Mouse (Mus musculus): Measurements from ENCODE around the gene Wipf3. TPM values are rescaled to one million over a fixed set of nuclear protein-coding genes. Genes with fewer than 3 reads are reported as not detected.
A peak's percentile ranks its signal among the peaks of the same experiment; 100 is the strongest.

Wipf3 gene
- total and polyA plus RNA-seq, 2 experiments from 2014 or later: 2.4 to 6.5 TPM

GRCm38 (mm10) chr6:54388690-54389275, 40.6 kb upstream of the Wipf3 start:
- Histone ChIP-seq H3K9ac (no peak overlapping the region), H3K36me3 (ENCODE audit: insufficient read depth) (no peaks in the 10 kb centered on the region), H3K4me3 (ENCODE audit: low read depth, low read length) (no peak overlapping the region), H3K4me1 (ENCODE audit: insufficient read depth) (peaks cover 12% of the 10 kb centered on the region; the same call in 1 of the 2 replicates), H3K27ac (ENCODE audit: low read depth, low read length) (no peak overlapping the region), H3K9me3 (ENCODE audit: low read length) (no peaks in the 10 kb centered on the region), H3K4me2 (ENCODE audit: low read depth) (no peak overlapping the region), H3K27me3 (ENCODE audit: insufficient read depth, low read length) (no peaks in the 10 kb centered on the region)
- DNase-seq (no peak), ATAC-seq (no peak)
- TF ChIP-seq CTCF (IDR thresholded peaks at IDR 0.05; ENCODE audit: low read depth): no peak
- 82% methylated on average over 7 of the region's 7 CpGs for WGBS

DNA sequence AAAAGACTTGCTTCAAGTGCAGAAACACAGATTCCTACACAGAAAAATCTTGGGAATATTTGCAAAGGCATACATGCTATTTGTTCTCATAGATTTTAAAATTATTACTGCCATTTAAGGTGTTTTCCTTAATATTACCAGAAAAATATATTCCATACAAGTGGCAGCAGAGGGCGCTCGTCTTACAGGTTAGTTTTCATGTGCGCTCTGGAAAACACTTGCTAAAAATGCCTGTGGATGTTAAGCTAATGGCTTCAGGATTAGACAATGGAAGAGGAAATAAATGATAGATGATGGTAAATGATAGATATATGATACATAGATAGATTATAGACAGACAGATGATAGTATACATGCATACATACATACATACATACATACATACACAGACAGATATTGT, 37.6 kb upstream of the Wipf3 start:
- Histone ChIP-seq H3K36me3 (ENCODE audit: insufficient read depth) (no peaks in the 10 kb centered on the region), H3K9me3 (ENCODE audit: low read length) (no peaks in the 10 kb centered on the region), H3K4me2 (ENCODE audit: low read depth) (no peak overlapping the region), H3K4me3 (ENCODE audit: low read depth, low read length) (no peak overlapping the region), H3K4me1 (ENCODE audit: insufficient read depth) (0 out of 2 replicates have a peak, but pooled peaks cover 5% of the 10 kb centered on the region), H3K27me3 (ENCODE audit: insufficient read depth, low read length) (no peaks in the 10 kb centered on the region), H3K27ac (ENCODE audit: low read depth, low read length) (peak overlapping the region; percentile 68), H3K9ac (no peak overlapping the region)
- DNase-seq: peak; percentile 90
- TF ChIP-seq CTCF (IDR thresholded peaks at IDR 0.05; ENCODE audit: low read depth): peak; percentile 80
- peak; percentile 71 for ATAC-seq
- under 1% methylated on average over 3 of the region's 3 CpGs for WGBS

- DNase-seq (no peak), ATAC-seq (no peak)
- Histone ChIP-seq H3K9me3 (ENCODE audit: low read length) (no peaks in the 10 kb centered on the region), H3K36me3 (ENCODE audit: insufficient read depth) (no peaks in the 10 kb centered on the region), H3K4me2 (ENCODE audit: low read depth) (no peak overlapping the region), H3K4me1 (ENCODE audit: insufficient read depth) (peaks cover 6% of the 10 kb centered on the region; the same call in 1 of the 2 replicates), H3K27ac (ENCODE audit: low read depth, low read length) (no peak overlapping the region), H3K4me3 (ENCODE audit: low read depth, low read length) (no peak overlapping the region), H3K27me3 (ENCODE audit: insufficient read depth, low read length) (no peaks in the 10 kb centered on the region), H3K9ac (no peak overlapping the region)
- no peak for TF ChIP-seq CTCF (IDR thresholded peaks at IDR 0.05; ENCODE audit: low read depth)
- 74% methylated on average over 6 of the region's 6 CpGs for WGBS
Measured at GRCm38 (mm10) chr6:54393886-54394285, 35.5 kb upstream of the Wipf3 start.

DNA sequence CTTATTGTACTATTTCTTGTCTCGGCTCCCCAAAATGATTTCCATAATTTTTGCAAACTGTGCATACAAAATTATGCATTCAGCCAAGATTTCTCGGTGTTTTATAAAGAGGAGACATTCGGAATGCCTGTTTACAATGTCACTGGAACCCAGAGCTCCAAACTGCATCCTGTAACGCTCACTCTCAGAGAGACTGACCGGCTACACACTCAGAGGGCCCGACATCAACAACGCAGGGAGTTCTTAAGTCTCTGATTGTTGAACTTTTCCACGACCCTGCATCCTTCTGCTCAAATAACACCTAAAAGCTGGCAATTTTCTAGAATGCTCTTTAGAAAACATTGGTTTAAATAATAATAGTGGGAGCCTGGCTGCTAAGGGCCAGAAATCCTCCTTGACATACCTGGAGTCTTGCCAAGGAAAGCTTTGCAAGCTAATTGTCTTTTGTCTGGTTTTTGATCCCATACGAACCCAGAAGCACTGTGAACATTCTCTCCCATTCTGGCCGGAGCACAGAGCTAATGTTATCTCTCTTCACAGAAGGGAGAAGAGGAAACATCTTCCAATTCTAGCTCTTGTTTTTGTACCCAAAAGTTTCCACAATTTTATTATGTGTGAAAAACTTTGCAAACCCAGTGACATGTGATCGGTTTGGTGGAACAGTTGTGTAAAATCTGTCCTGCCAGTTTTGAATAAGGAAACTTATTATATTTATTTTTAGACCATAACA, 30.0 kb upstream of the Wipf3 start:
- Histone ChIP-seq H3K4me1 (ENCODE audit: insufficient read depth) (peaks cover 11% of the 10 kb centered on the region; the same call in 1 of the 2 replicates), H3K27ac (ENCODE audit: low read depth, low read length) (peak overlapping the region; percentile 41; the same call in 1 of the 2 replicates), H3K9ac (no peak overlapping the region; the same call in 1 of the 2 replicates), H3K4me2 (ENCODE audit: low read depth) (no peak overlapping the region), H3K27me3 (ENCODE audit: insufficient read depth, low read length) (no peaks in the 10 kb centered on the region), H3K4me3 (ENCODE audit: low read depth, low read length) (no peak overlapping the region), H3K9me3 (ENCODE audit: low read length) (no peaks in the 10 kb centered on the region), H3K36me3 (ENCODE audit: insufficient read depth) (no peaks in the 10 kb centered on the region)
- no peak for DNase-seq
- no peak for ATAC-seq
- WGBS: 21% methylated on average over 11 of the region's 11 CpGs
- TF ChIP-seq CTCF (IDR thresholded peaks at IDR 0.05; ENCODE audit: low read depth): no peak

GRCm38 (mm10) chr6:54401503-54401902, 27.9 kb upstream of the Wipf3 start:
- WGBS: 68% methylated on average over 2 of the region's 2 CpGs
- no peaks in the 10 kb centered on the region for H3K27me3 ChIP-seq (ENCODE audit: insufficient read depth, low read length)
- H3K9ac ChIP-seq: no peak overlapping the region
- no peak overlapping the region for H3K27ac ChIP-seq (ENCODE audit: low read depth, low read length)
- no peaks in the 10 kb centered on the region for H3K36me3 ChIP-seq (ENCODE audit: insufficient read depth)
- H3K9me3 ChIP-seq (ENCODE audit: low read length): no peaks in the 10 kb centered on the region
- no peak overlapping the region for H3K4me3 ChIP-seq (ENCODE audit: low read depth, low read length)
- no peak for TF ChIP-seq CTCF (IDR thresholded peaks at IDR 0.05; ENCODE audit: low read depth)
- ATAC-seq (no peak), DNase-seq (no peak)
- H3K4me2 ChIP-seq (ENCODE audit: low read depth): no peak overlapping the region
- peaks cover 11% of the 10 kb centered on the region; the same call in 1 of the 2 replicates for H3K4me1 ChIP-seq (ENCODE audit: insufficient read depth)

DNA sequence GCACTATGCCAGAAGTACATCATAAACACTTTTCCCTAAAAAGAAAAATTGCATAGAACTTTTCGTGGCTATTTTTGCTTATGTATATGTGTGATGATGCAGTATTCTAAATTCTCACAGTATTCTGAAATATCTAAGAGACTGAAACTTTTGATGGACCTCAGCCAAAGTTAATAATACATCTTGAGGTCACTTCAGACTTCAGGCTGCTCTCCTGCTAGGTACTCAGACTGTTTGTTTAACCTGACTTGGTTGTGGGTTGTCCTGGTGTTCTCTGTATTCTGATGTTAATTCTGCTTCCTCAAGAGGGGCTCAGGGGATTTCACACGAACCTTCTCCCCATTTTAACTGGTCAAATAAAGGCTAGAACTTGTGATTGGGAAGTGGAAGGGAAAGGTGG, 24.5 kb upstream of the Wipf3 start:
- Histone ChIP-seq H3K4me1 (ENCODE audit: insufficient read depth) (no peaks in the 10 kb centered on the region), H3K4me3 (ENCODE audit: low read depth, low read length) (no peak overlapping the region), H3K27ac (ENCODE audit: low read depth, low read length) (no peak overlapping the region), H3K9me3 (ENCODE audit: low read length) (no peaks in the 10 kb centered on the region), H3K27me3 (ENCODE audit: insufficient read depth, low read length) (no peaks in the 10 kb centered on the region), H3K36me3 (ENCODE audit: insufficient read depth) (no peaks in the 10 kb centered on the region), H3K9ac (no peak overlapping the region), H3K4me2 (ENCODE audit: low read depth) (no peak overlapping the region)
- ATAC-seq: no peak
- no peak for TF ChIP-seq CTCF (IDR thresholded peaks at IDR 0.05; ENCODE audit: low read depth)
- no peak for DNase-seq
- WGBS: 59% methylated on average over 2 of the region's 2 CpGs

DNA sequence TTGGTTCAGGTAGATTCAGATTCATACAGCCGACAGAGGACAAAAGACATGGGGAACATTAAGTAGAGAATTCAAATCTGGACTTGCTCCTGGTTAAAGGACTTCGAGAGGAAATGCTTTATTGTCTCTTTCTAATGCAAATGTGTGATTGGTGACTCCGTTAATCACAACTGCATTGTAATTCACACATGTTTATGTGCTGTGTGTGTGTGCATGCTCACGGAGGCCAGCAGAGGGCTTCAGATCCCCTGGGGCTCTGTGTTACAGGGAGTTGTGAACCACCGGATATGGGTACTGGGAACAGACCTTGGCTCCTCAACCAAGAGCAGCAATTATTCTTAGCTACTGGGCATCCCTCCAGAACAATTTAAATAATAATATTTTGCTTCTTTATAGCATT, 23.3 kb upstream of the Wipf3 start:
- no peak overlapping the region for H3K27ac ChIP-seq (ENCODE audit: low read depth, low read length)
- DNase-seq: no peak
- 72% methylated on average over 5 of the region's 5 CpGs for WGBS

More for the DNA sequence above, 23.3 kb upstream of the Wipf3 start:
- Histone ChIP-seq H3K4me2 (ENCODE audit: low read depth) (no peak overlapping the region), H3K9ac (no peak overlapping the region), H3K36me3 (ENCODE audit: insufficient read depth) (no peaks in the 10 kb centered on the region), H3K4me1 (ENCODE audit: insufficient read depth) (no peaks in the 10 kb centered on the region), H3K9me3 (ENCODE audit: low read length) (no peaks in the 10 kb centered on the region), H3K4me3 (ENCODE audit: low read depth, low read length) (no peak overlapping the region), H3K27me3 (ENCODE audit: insufficient read depth, low read length) (no peaks in the 10 kb centered on the region)
- ATAC-seq: no peak
- 0 out of 2 replicates have a peak, but pooled peaks have one; percentile 13 for TF ChIP-seq CTCF (IDR thresholded peaks at IDR 0.05; ENCODE audit: low read depth)

Measured in forebrain, postnatal 0 days (tissue).